Mouse (Mus musculus) embryonic facial prominence, embryonic 11.5 days (tissue): ENCODE results near the gene Olfr5. TPM values are rescaled to one million over a fixed set of nuclear protein-coding genes. Genes with fewer than 3 reads are reported as not detected.

Experiments
- ATAC-seq: fragments of 200-750 bp; cut with Nextera tagmentation; replicated peaks from 2 replicates; pipeline ENCODE4 v1.8.0; 2017; ENCODE audit warnings: low read depth; ENCODE audit not compliant: insufficient number of reproducible peaks, low FRiP score, low TSS enrichment
- DNase-seq: peaks from one replicate; pipeline ENCODE4 v3.0.0-alpha.2; 2015; ENCODE audit warnings: low spot score
- H3K27ac ChIP-seq: fragments of 300-500 bp; sonication (generic); replicated peaks from 2 replicates; pipeline ENCODE4 v1.5.1; 2014; ENCODE audit warnings: mild to moderate bottlenecking, low read depth, low read length, control low read depth
- H3K27me3 ChIP-seq: fragments of 300-500 bp; sonication (generic); 2 replicates; pipeline ENCODE4 v1.6.1; 2014; ENCODE audit warnings: mild to moderate bottlenecking, low read length, moderate library complexity, mixed read lengths; ENCODE audit not compliant: control insufficient read depth, insufficient read depth
- H3K36me3 ChIP-seq: fragments of 300-500 bp; sonication (generic); replicated peaks from 2 replicates; pipeline ENCODE4 v1.6.1; 2014; ENCODE audit warnings: low read depth, mild to moderate bottlenecking, low read length, moderate library complexity, mixed read lengths; ENCODE audit not compliant: control insufficient read depth, insufficient read depth
- H3K4me1 ChIP-seq: fragments of 300-500 bp; sonication (generic); 2 replicates; pipeline ENCODE4 v1.6.1; 2014; ENCODE audit warnings: low read length, mixed read lengths; ENCODE audit not compliant: control insufficient read depth, insufficient read depth
- H3K4me2 ChIP-seq: fragments of 300-500 bp; sonication (generic); 2 replicates; pipeline ENCODE4 v1.6.1; 2014; ENCODE audit warnings: low read depth, mild to moderate bottlenecking, control low read depth, low read length, moderate library complexity
- H3K4me3 ChIP-seq: fragments of 300-500 bp; sonication (generic); 2 replicates; pipeline ENCODE4 v1.5.1; 2014; ENCODE audit warnings: low read depth, low read length, control low read depth
- H3K9ac ChIP-seq: fragments of 300-500 bp; sonication (generic); replicated peaks from 2 replicates; pipeline ENCODE4 v1.6.1; 2014; ENCODE audit warnings: mild to moderate bottlenecking, control low read depth, low read length
- H3K9me3 ChIP-seq: fragments of 300-500 bp; sonication (generic); replicated peaks from 2 replicates; pipeline ENCODE4 v1.6.1; 2016; ENCODE audit warnings: mild to moderate bottlenecking, low read length, inconsistent platforms, mixed read lengths; ENCODE audit not compliant: control insufficient read depth
- WGBS: fragments of 180-500 bp; shearing (Covaris S2); extraction: QIAGEN DNeasy Blood & Tissue Kit; methylation state at CpG from one replicate; pipeline ENCODE4 v1.1.7; 2014; 5-methylcytosine and 5-hydroxymethylcytosine counted together
- polyA plus RNA-seq: library from polyadenylated mRNA; unstranded; fragments of >200 nt; fragmentation: Nextera tagmentation; extraction: Ambion mirVana; gene quantifications from 2 replicates; pipeline ENCODE4 v1.2.1, GENCODE M21; 2014

The Olfr5 gene
- polyA plus RNA-seq, 1 experiment from 2014 or later, result not detected

DNA sequence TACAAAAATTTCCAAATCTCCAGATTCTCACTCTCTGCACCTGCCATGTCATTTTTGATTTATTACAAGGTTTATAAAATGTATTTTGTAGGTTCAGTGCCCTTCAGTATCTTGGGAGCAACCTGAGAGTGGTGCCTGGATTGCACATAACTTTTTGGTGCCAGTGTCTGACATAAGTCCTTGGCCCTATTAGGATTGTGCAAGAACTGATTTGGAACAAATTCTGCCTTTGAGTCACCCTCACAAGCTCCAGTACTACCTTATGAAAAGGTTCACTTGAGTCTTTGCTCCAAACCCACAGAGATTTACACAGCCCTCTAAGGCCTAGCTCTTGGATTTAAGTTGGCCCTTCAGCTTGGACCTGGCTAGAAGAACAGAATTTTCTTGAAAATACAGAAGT is 19.8 kb downstream of the Olfr5 start, which contains the start of gene Olfr1346:
Gene Olfr1346 (plus strand): TSS at position 151 of the 400 bp plus-strand sequence.
- Histone ChIP-seq H3K4me2 (no peak within 1 kb of the TSS), H3K4me1 (no peaks in the 10 kb centered on the region), H3K4me3 (no peak within 1 kb of the TSS), H3K27ac (no peak within 1 kb of the TSS), H3K27me3 (no peaks in the 10 kb centered on the region), H3K36me3 (no peaks in the 10 kb centered on the region), H3K9me3 (no peaks in the 10 kb centered on the region), H3K9ac (no peak within 1 kb of the TSS)
- DNase-seq, result no peak
- ATAC-seq, result no peak

DNA sequence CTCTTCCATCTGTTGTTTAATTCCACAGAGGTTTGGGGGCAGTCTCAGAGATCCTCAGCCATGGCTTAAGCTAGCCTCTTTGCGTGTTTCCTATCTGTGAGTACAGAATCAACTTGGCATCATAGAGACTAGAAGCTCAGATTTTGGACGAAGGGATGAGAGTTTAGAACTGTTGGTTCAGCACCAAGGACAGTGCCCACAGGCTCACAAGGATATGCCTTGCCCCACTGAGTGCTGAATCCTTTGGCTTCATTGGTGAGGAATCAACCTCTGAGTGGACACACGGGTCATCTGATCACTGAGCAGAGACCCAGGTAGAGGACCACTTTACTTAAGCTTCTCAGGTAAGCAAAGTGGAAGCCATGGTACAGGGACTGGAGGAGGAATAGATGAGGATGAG is 30.3 kb downstream of the Olfr5 start:
- H3K36me3 ChIP-seq, result no peaks in the 10 kb centered on the region
- no peak overlapping the region for H3K4me2 ChIP-seq
- no peaks in the 10 kb centered on the region for H3K27me3 ChIP-seq
- 51% methylated on average over 3 of the region's 3 CpGs for WGBS
- ATAC-seq (no peak), DNase-seq (peak; percentile 43)
- no peak overlapping the region for H3K27ac ChIP-seq
- H3K9me3 ChIP-seq, result no peaks in the 10 kb centered on the region
- no peak overlapping the region for H3K9ac ChIP-seq
- H3K4me1 ChIP-seq, result no peaks in the 10 kb centered on the region
- H3K4me3 ChIP-seq, result no peak overlapping the region

DNA sequence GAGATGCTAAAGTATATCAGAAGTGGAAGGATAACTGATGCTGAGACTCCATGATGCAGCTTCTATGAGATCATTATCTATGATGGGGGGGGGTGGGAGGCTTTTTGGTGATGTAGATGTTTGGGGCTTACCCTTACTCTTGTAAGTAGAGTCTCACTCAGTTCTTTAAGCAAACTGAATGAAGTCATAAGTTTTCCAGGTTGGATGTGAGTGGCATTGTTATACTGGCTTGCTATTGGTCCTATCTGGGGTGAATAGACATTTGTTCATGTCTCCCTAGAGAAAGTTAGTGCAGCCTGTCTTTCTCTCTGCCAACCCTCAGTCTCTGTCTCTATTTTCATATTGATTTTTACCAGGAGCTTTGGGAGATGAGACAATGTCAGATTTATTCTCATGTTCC is 30.9 kb downstream of the Olfr5 start, which contains the start of gene Olfr1336:
Gene Olfr1336 (plus strand): TSS at position 301 of the 400 bp plus-strand sequence.
- no peak within 1 kb of the TSS for H3K4me3 ChIP-seq
- H3K9ac ChIP-seq, result no peak within 1 kb of the TSS
- H3K9me3 ChIP-seq, result no peaks in the 10 kb centered on the region
- no peak for ATAC-seq
- no peak within 1 kb of the TSS for H3K27ac ChIP-seq
- DNase-seq, result no peak
- H3K4me2 ChIP-seq, result no peak within 1 kb of the TSS
- H3K4me1 ChIP-seq, result no peaks in the 10 kb centered on the region
- H3K36me3 ChIP-seq, result no peaks in the 10 kb centered on the region
- no peaks in the 10 kb centered on the region for H3K27me3 ChIP-seq

DNA sequence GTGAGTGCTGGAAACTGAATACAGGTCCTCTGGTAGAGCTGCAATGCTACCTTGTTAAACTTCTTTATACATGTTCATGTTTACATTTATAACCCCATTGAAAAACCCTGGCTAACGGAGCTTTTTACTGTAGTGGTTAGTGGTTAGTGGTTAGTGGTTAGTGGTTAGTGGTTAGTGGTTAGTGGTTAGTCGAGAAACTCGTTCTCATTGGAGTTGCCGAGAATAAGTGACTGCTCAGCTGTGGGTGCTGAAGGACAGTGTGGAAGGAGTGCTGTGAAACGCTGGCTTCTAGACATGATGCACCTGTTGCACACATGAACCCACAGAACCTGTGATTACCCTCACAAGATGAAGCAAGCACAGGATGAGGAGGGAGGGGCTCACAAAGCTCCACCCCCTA is 39.0 kb downstream of the Olfr5 start:
- H3K9ac ChIP-seq, result no peak overlapping the region
- 88% methylated on average over 5 of the region's 5 CpGs for WGBS

GRCm38 (mm10) chr7:6441173-6441572 is 45.6 kb downstream of the Olfr5 start:
- Histone ChIP-seq H3K9me3 (no peaks in the 10 kb centered on the region; the same call in 1 of the 2 replicates), H3K9ac (no peak overlapping the region), H3K4me3 (no peak overlapping the region), H3K4me2 (no peak overlapping the region), H3K27me3 (no peaks in the 10 kb centered on the region), H3K36me3 (no peaks in the 10 kb centered on the region), H3K4me1 (no peaks in the 10 kb centered on the region), H3K27ac (no peak overlapping the region)
- ATAC-seq, result no peak
- whole genome bisulfite sequencing, result 75% methylated on average over 2 of the region's 2 CpGs
- DNase-seq, result no peak

More for the DNA sequence above, 39.0 kb downstream of the Olfr5 start:
- Histone ChIP-seq H3K4me3 (no peak overlapping the region), H3K4me2 (no peak overlapping the region), H3K4me1 (no peaks in the 10 kb centered on the region), H3K27me3 (no peaks in the 10 kb centered on the region), H3K9me3 (no peaks in the 10 kb centered on the region), H3K36me3 (no peaks in the 10 kb centered on the region), H3K27ac (no peak overlapping the region)
- no peak for DNase-seq
- ATAC-seq, result no peak

DNA sequence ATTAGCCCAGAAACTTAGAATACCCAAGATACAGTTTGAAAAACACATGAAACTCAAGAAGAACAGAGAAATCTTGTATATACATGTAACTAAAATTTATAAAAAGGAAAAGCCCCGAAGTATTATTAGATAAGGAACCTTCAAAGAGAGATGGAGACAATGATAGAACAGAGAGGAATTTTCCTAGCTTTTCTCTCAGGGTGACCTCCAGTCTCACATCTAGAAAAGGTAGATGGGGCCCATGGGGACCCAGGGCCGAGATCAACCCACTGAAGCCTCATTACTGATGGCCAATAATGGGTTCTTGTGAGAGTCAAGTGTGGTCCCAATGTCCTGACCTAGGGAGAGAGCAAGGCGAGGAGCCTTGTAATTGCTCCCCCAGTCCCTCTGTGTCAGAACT is 48.4 kb downstream of the Olfr5 start, which contains the start of gene Olfr1344:
Gene Olfr1344 (plus strand): TSS at position 301 of the 400 bp plus-strand sequence.
- no peak within 1 kb of the TSS for H3K4me3 ChIP-seq
- no peaks in the 10 kb centered on the region; the same call in 1 of the 2 replicates for H3K9me3 ChIP-seq
- no peak within 1 kb of the TSS for H3K27ac ChIP-seq
- 81% methylated on average over 3 of the region's 3 CpGs for WGBS
- H3K4me1 ChIP-seq, result no peaks in the 10 kb centered on the region
- H3K4me2 ChIP-seq, result no peak within 1 kb of the TSS
- DNase-seq, result no peak
- no peak for ATAC-seq
- H3K27me3 ChIP-seq, result no peaks in the 10 kb centered on the region
- no peak within 1 kb of the TSS for H3K9ac ChIP-seq
- no peaks in the 10 kb centered on the region for H3K36me3 ChIP-seq

- no peak overlapping the region for H3K4me2 ChIP-seq
- WGBS, result 49% methylated on average over 2 of the region's 2 CpGs
- no peaks in the 10 kb centered on the region for H3K4me1 ChIP-seq
- no peak overlapping the region for H3K9ac ChIP-seq
- no peaks in the 10 kb centered on the region for H3K36me3 ChIP-seq
- H3K9me3 ChIP-seq, result no peaks in the 10 kb centered on the region
- no peak overlapping the region for H3K4me3 ChIP-seq
- H3K27ac ChIP-seq, result no peak overlapping the region
- ATAC-seq (no peak), DNase-seq (peak; percentile 20)
- H3K27me3 ChIP-seq, result no peaks in the 10 kb centered on the region
Measured at GRCm38 (mm10) chr7:6430342-6430741, 56.4 kb downstream of the Olfr5 start.

DNA sequence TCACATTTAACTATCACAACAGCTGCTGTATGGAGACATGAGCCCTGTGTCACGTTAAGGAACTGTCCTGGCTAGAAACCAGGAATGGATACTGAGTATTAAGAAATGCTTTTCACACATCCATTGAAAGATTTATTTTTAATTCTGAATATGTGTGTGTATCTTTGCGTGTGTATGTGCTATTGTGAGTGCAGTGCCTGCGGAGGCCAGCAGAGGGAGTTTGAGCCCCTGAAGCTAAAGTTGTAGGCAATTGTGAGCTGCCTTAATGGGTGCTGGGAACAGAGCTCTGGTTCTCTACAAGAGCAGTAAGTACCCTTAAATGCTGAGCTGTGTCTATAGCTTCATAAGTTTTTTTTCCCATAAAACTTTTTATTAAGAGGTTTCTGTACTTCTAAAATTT is 57.4 kb downstream of the Olfr5 start:
- no peaks in the 10 kb centered on the region for H3K27me3 ChIP-seq
- no peak overlapping the region for H3K4me2 ChIP-seq
- ATAC-seq (no peak), DNase-seq (no peak)
- no peaks in the 10 kb centered on the region for H3K36me3 ChIP-seq
- no peak overlapping the region for H3K4me3 ChIP-seq
- no peaks in the 10 kb centered on the region for H3K9me3 ChIP-seq
- H3K27ac ChIP-seq, result no peak overlapping the region
- no peak overlapping the region for H3K9ac ChIP-seq
- H3K4me1 ChIP-seq, result no peaks in the 10 kb centered on the region
- WGBS, result 88% methylated on average over 3 of the region's 3 CpGs
